Mouse (Mus musculus) natural killer cell, adult 2 months (primary cell): Measurements from ENCODE around the gene Gins2.
A peak's percentile ranks its signal among the peaks of the same experiment; 100 is the strongest.

Experiments used
- DNase-seq, 2 experiments: peaks; one replicate each; pipeline ENCODE4 v3.0.0; 2022; ENCODE audit warnings: low spot score in 2 of 2

Gene Gins2

GRCm38 (mm10) chr8:120530954-120531656 lies 58.0 kb downstream of the Gins2 start:
- no peak for DNase-seq

DNA sequence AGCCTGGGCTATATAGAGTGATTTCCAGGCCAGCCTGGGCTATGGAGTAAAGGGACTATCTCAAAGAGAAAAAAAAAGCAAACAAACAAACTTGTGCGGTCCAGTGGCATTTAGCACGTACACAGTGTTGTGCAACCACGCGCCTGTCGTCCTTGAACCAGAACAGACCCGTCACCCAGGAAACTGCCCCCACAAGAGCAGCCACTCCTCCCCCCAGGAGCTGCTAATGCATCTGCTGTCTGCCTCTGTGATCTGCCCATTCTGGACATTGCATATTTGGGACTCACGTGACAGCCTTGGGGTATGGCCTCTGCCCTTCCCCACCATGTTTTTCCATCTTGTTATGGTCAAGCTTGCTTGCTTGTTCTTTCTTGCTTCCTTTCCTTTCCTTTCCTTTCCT lies 59.9 kb downstream of the Gins2 start:
- DNase-seq: peak; percentile 74 to 87
